Mouse (Mus musculus) megakaryocyte, adult 5-6 weeks (primary cell): ENCODE data around the gene Trim32. TPM values are rescaled to one million over a fixed set of nuclear protein-coding genes. Genes with fewer than 3 reads are reported as not detected.
A peak's percentile ranks its signal among the peaks of the same experiment; 100 is the strongest.

ENCODE experiments used
- ATAC-seq: 2 replicates; pipeline ENCODE4 v1.8.0; 2016; ENCODE audit warnings: mild to moderate bottlenecking, inconsistent platforms; ENCODE audit not compliant: poor library complexity, severe bottlenecking
- total RNA-seq, 2 experiments: library from RNA; stranded (forward) in 1 of 2; stranded (reverse) in 1 of 2; fragments of 153-499, 151-499 nt in 1 of 2; fragments of 221-1000, 200-1000 nt in 1 of 2; gene quantifications; 2 replicates each; pipeline versions ENCODE4 v1.2.3 to v1.2.4; 2015 to 2017

Gene Trim32
- total RNA-seq (2015): 1.3 and 2.3 TPM in 2 replicates
- 2.6 and 3.0 TPM in 2 replicates for total RNA-seq (2017)

- peak; percentile 96 for ATAC-seq
These were observed at the start of gene Trim32 for GRCm38 (mm10) chr4:65604504-65605150. Gene Trim32, plus strand, starts transcription at chr4:65604986.

- ATAC-seq: peak; percentile 51; the same call in 1 of the 2 replicates
These were observed 39.3 kb upstream of the Trim32 start for GRCm38 (mm10) chr4:65565493-65565892.

- no peak for ATAC-seq
These were observed 24.5 kb upstream of the Trim32 start for GRCm38 (mm10) chr4:65580254-65580653.

- ATAC-seq: no peak
These were observed 17.8 kb upstream of the Trim32 start for GRCm38 (mm10) chr4:65586947-65587346.

GRCm38 (mm10) chr4:65589780-65590179, 15.0 kb upstream of the Trim32 start:
- 0 out of 2 replicates have a peak, but pooled peaks have one; percentile 33 for ATAC-seq

- no peak for ATAC-seq
These were observed 10.0 kb upstream of the Trim32 start for GRCm38 (mm10) chr4:65594601-65595369.

- peak; percentile 39 for ATAC-seq
These were observed 441 bp downstream of the Trim32 start for GRCm38 (mm10) chr4:65605151-65605702.

GRCm38 (mm10) chr4:65607184-65607631, 2.4 kb downstream of the Trim32 start:
- no peak for ATAC-seq

GRCm38 (mm10) chr4:65608112-65608511, 3.3 kb downstream of the Trim32 start:
- ATAC-seq: no peak

- ATAC-seq: no peak
These were observed 5.5 kb downstream of the Trim32 start for GRCm38 (mm10) chr4:65610329-65610728.

- no peak for ATAC-seq
These were observed 6.1 kb downstream of the Trim32 start for GRCm38 (mm10) chr4:65610896-65611295.

GRCm38 (mm10) chr4:65613135-65613534, 8.3 kb downstream of the Trim32 start:
- no peak for ATAC-seq

- no peak for ATAC-seq
These were observed 15.3 kb downstream of the Trim32 start for GRCm38 (mm10) chr4:65620125-65620524.

GRCm38 (mm10) chr4:65638231-65638630, 33.4 kb downstream of the Trim32 start:
- ATAC-seq: no peak

- ATAC-seq: no peak
These were observed 37.8 kb downstream of the Trim32 start for GRCm38 (mm10) chr4:65642611-65643010.

GRCm38 (mm10) chr4:65654723-65655122, 49.9 kb downstream of the Trim32 start:
- no peak for ATAC-seq

- ATAC-seq: no peak
These were observed 58.4 kb downstream of the Trim32 start for GRCm38 (mm10) chr4:65663176-65663575.
